Mouse (Mus musculus) ES-Bruce4 (cell line): ENCODE data around the gene Rho.

Experiments used
- CTCF ChIP-seq: IDR thresholded peaks from one replicate; pipeline ENCODE4 v1.8.1; 2011; ENCODE audit warnings: low read depth, low read length
- POLR2A ChIP-seq: IDR thresholded peaks from one replicate; pipeline ENCODE4 v1.8.1; 2011; ENCODE audit warnings: low read length; ENCODE audit not compliant: insufficient read depth

- no peak for TF ChIP-seq CTCF
- no peak for TF ChIP-seq POLR2A
Measured at GRCm38 (mm10) chr6:115963656-115964055, 32.1 kb downstream of the Rho start.
